Mouse (Mus musculus) heart, adult 18-20 months (tissue): Measurements from ENCODE around the gene Nlk. TPM values are rescaled to one million over a fixed set of nuclear protein-coding genes. Genes with fewer than 3 reads are reported as not detected.

Source experiments
- DNase-seq, 2 experiments: peaks; one replicate each; pipeline ENCODE4 v3.0.0; 2021 to 2022; ENCODE audit warnings: mixed read lengths in 1 of 2
- long read RNA-seq, 2 experiments: library from polyadenylated mRNA; stranded (forward); transcript quantifications; one replicate each; pipeline ENCODE4 v2.0.0; 2021
- total RNA-seq, 2 experiments: library from RNA; stranded (reverse); gene quantifications; 2 replicates each; pipeline ENCODE4 v1.2.3; 2021

Gene Nlk
- total RNA-seq, result 10 to 100 TPM; 13.1 to 13.2 TPM
- long read RNA-seq, experiment 1, full-length matches to known transcripts, result 1 of 3 reads
- long read RNA-seq, experiment 1, partial matches to known transcripts, result 0 of 3 reads
- long read RNA-seq, experiment 1, other reads (novel, unspliced or antisense), result 2 of 3 reads
- long read RNA-seq, experiment 2, full-length matches to known transcripts, result 1 of 2 reads
- long read RNA-seq, experiment 2, partial matches to known transcripts, result 1 of 2 reads
- long read RNA-seq, experiment 2, other reads (novel, unspliced or antisense), result 0 of 2 reads

- DNase-seq, result peak; percentile 99 to 100
These were observed at the start of gene Nlk for GRCm38 (mm10) chr11:78696777-78697752. Nlk (minus strand) TSS chr11:78697373.

- DNase-seq, result no peak
These were observed 49.1 kb upstream of the Nlk start for GRCm38 (mm10) chr11:78746264-78746663.

- DNase-seq, result peak; percentile 9 to 14
These were observed 48.3 kb upstream of the Nlk start for GRCm38 (mm10) chr11:78745475-78745874.

GRCm38 (mm10) chr11:78742461-78742860 lies 45.3 kb upstream of the Nlk start:
- DNase-seq, result no peak

GRCm38 (mm10) chr11:78741958-78742357 lies 44.8 kb upstream of the Nlk start:
- DNase-seq, result no peak

GRCm38 (mm10) chr11:78739361-78739760 lies 42.2 kb upstream of the Nlk start:
- no peak for DNase-seq

- no peak for DNase-seq
These were observed 39.8 kb upstream of the Nlk start for GRCm38 (mm10) chr11:78736877-78737408.

- no peak for DNase-seq
These were observed 38.0 kb upstream of the Nlk start for GRCm38 (mm10) chr11:78735168-78735567.

- DNase-seq, result no peak
These were observed 35.4 kb upstream of the Nlk start for GRCm38 (mm10) chr11:78732619-78733018.

GRCm38 (mm10) chr11:78730902-78731301 lies 33.7 kb upstream of the Nlk start:
- DNase-seq, result peak in 1 of 2 experiments; percentile 12

GRCm38 (mm10) chr11:78728041-78728440 lies 30.9 kb upstream of the Nlk start:
- no peak for DNase-seq

GRCm38 (mm10) chr11:78726366-78726765 lies 29.2 kb upstream of the Nlk start:
- DNase-seq, result no peak

GRCm38 (mm10) chr11:78724792-78725191 lies 27.6 kb upstream of the Nlk start:
- DNase-seq, result no peak

GRCm38 (mm10) chr11:78721419-78721818 lies 24.2 kb upstream of the Nlk start:
- DNase-seq, result no peak

GRCm38 (mm10) chr11:78717655-78718054 lies 20.5 kb upstream of the Nlk start:
- DNase-seq, result no peak

GRCm38 (mm10) chr11:78708642-78709041 lies 11.5 kb upstream of the Nlk start:
- no peak for DNase-seq

GRCm38 (mm10) chr11:78706026-78706425 lies 8.9 kb upstream of the Nlk start:
- no peak for DNase-seq

GRCm38 (mm10) chr11:78703085-78703484 lies 5.9 kb upstream of the Nlk start:
- DNase-seq, result no peak

GRCm38 (mm10) chr11:78702319-78702718 lies 5.1 kb upstream of the Nlk start:
- DNase-seq, result peak in 1 of 2 experiments; percentile 7

- DNase-seq, result peak; percentile 92 to 96
These were observed 589 bp upstream of the Nlk start for GRCm38 (mm10) chr11:78697753-78698171.

- peak; percentile 43 to 56 for DNase-seq
These were observed 2.9 kb downstream of the Nlk start for GRCm38 (mm10) chr11:78694249-78694648.

GRCm38 (mm10) chr11:78693307-78693706 lies 3.9 kb downstream of the Nlk start:
- no peak for DNase-seq

GRCm38 (mm10) chr11:78691201-78691600 lies 6.0 kb downstream of the Nlk start:
- no peak for DNase-seq
